Mouse (Mus musculus) embryonic fibroblast, embryonic 13.5 days (primary cell): ENCODE data around the gene Atp8b5. TPM values are rescaled to one million over a fixed set of nuclear protein-coding genes. Genes with fewer than 3 reads are reported as not detected.

ENCODE experiments used
- H3K27ac ChIP-seq: 2 replicates; pipeline ENCODE4 v1.5.1; 2012; ENCODE audit warnings: low read length, control low read depth, inconsistent platforms; ENCODE audit not compliant: insufficient read depth
- H3K4me1 ChIP-seq: 2 replicates; pipeline ENCODE4 v1.6.1; 2011; ENCODE audit warnings: low read length; ENCODE audit not compliant: control insufficient read depth, insufficient read depth
- H3K4me3 ChIP-seq: 2 replicates; pipeline ENCODE4 v1.5.1; 2011; ENCODE audit warnings: mild to moderate bottlenecking, control low read depth, low read length; ENCODE audit not compliant: insufficient read depth
- CTCF ChIP-seq: IDR thresholded peaks from 2 replicates; pipeline ENCODE4 v1.5.1; 2011; ENCODE audit warnings: mild to moderate bottlenecking, control low read depth, low read length, moderate library complexity, borderline replicate concordance; ENCODE audit not compliant: insufficient read depth
- POLR2A ChIP-seq: IDR thresholded peaks from 2 replicates; pipeline ENCODE4 v1.6.1; 2011; ENCODE audit warnings: low read depth, mild to moderate bottlenecking, control low read depth, low read length, moderate library complexity
- polyA plus RNA-seq: library from polyadenylated mRNA; stranded (reverse); fragments of >200 nt; gene quantifications from 2 replicates; pipeline ENCODE4 v1.2.4, GENCODE M21; 2011; ENCODE audit warnings: low read depth; ENCODE audit not compliant: missing spikeins, insufficient read length

Atp8b5 gene
- polyA plus RNA-seq, 1 experiment: not detected

GRCm38 (mm10) chr4:43251269-43251668, 15.7 kb upstream of the Atp8b5 start:
- Histone ChIP-seq H3K4me3 (no peak overlapping the region), H3K4me1 (peaks cover 5% of the 10 kb centered on the region), H3K27ac (no peak overlapping the region)
- TF ChIP-seq CTCF (no peak), POLR2A (no peak)

- TF ChIP-seq POLR2A: no peak
- TF ChIP-seq CTCF: no peak
- Histone ChIP-seq H3K4me1 (peaks cover 2% of the 10 kb centered on the region; the same call in 1 of the 2 replicates), H3K4me3 (no peak overlapping the region)
Observed at GRCm38 (mm10) chr4:43257040-43257439, 9.9 kb upstream of the Atp8b5 start.

GRCm38 (mm10) chr4:43258556-43258955, 8.4 kb upstream of the Atp8b5 start:
- TF ChIP-seq CTCF (no peak), POLR2A (no peak)
- H3K4me3 ChIP-seq: no peak overlapping the region

More at GRCm38 (mm10) chr4:43257040-43257439, 9.9 kb upstream of the Atp8b5 start:
- H3K27ac ChIP-seq: no peak overlapping the region

GRCm38 (mm10) chr4:43259435-43259834, 7.5 kb upstream of the Atp8b5 start:
- Histone ChIP-seq H3K27ac (no peak overlapping the region), H3K4me3 (no peak overlapping the region), H3K4me1 (peaks cover 2% of the 10 kb centered on the region; the same call in 1 of the 2 replicates)
- TF ChIP-seq POLR2A (no peak), CTCF (no peak)

More at GRCm38 (mm10) chr4:43258556-43258955, 8.4 kb upstream of the Atp8b5 start:
- Histone ChIP-seq H3K4me1 (peaks cover 2% of the 10 kb centered on the region; the same call in 1 of the 2 replicates), H3K27ac (no peak overlapping the region)

- no peak overlapping the region for H3K4me3 ChIP-seq
- peaks cover 2% of the 10 kb centered on the region; the same call in 1 of the 2 replicates for H3K4me1 ChIP-seq
- TF ChIP-seq POLR2A (no peak), CTCF (no peak)
- no peak overlapping the region for H3K27ac ChIP-seq
Observed at GRCm38 (mm10) chr4:43260096-43260495, 6.9 kb upstream of the Atp8b5 start.

GRCm38 (mm10) chr4:43262821-43263220, 4.1 kb upstream of the Atp8b5 start:
- Histone ChIP-seq H3K4me3 (no peak overlapping the region), H3K27ac (no peak overlapping the region), H3K4me1 (peaks cover 4% of the 10 kb centered on the region)
- TF ChIP-seq CTCF (no peak), POLR2A (no peak)

DNA sequence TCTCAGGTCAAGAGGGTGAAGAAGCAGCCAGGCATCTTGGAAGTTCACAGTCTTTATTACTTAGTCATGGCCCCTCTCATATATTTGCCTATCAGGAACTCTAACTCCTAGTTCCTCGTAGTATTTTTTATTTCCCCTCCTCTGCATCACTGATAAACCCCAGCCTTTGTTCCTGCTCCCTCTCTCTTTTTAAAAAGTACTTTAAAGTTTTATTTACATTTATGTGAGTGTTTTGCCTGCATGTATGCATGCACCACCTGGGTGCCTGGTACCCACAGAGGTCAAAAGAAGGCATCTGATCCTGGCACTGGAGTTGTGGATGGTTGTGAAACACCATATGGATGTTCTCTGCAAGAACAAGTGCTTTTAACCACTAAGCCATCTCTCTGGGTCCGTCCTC, 813 bp upstream of the Atp8b5 start:
- H3K27ac ChIP-seq: no peak overlapping the region
- peaks cover 2% of the 10 kb centered on the region; the same call in 1 of the 2 replicates for H3K4me1 ChIP-seq
- no peak overlapping the region for H3K4me3 ChIP-seq
- no peak for TF ChIP-seq CTCF
- TF ChIP-seq POLR2A: no peak

DNA sequence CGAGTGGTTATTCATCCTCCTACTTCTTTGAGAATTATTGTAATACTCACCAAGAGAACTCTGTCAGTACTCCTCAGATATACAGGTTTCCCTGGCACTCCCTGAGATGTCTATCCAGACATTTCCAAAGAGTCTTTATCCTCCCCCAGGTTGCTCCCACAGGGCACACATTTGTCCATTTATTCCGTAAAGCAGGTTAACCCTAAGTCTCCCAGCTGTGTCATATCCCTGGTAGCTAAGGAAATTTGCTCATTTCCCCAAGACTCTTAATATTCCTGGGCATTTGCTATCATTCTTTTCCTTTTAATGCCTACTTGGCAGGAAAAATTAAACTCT, 332 bp downstream of the Atp8b5 start:
- Histone ChIP-seq H3K4me3 (no peak overlapping the region), H3K4me1 (peaks cover 2% of the 10 kb centered on the region; the same call in 1 of the 2 replicates), H3K27ac (no peak overlapping the region)
- no peak for TF ChIP-seq POLR2A
- TF ChIP-seq CTCF: no peak

- no peak overlapping the region for H3K27ac ChIP-seq
- H3K4me1 ChIP-seq: no peaks in the 10 kb centered on the region
- TF ChIP-seq POLR2A (no peak), CTCF (no peak)
- H3K4me3 ChIP-seq: no peak overlapping the region
Observed at GRCm38 (mm10) chr4:43285476-43285875, 18.5 kb downstream of the Atp8b5 start.

- no peak for TF ChIP-seq CTCF
- TF ChIP-seq POLR2A: no peak
- Histone ChIP-seq H3K4me1 (no peaks in the 10 kb centered on the region), H3K27ac (no peak overlapping the region), H3K4me3 (no peak overlapping the region)
Observed at GRCm38 (mm10) chr4:43287305-43287704, 20.3 kb downstream of the Atp8b5 start.

- H3K4me3 ChIP-seq: no peak overlapping the region
- TF ChIP-seq POLR2A: no peak
- TF ChIP-seq CTCF: peak; percentile 7; the same call in 1 of the 2 replicates
- H3K4me1 ChIP-seq: no peaks in the 10 kb centered on the region
- H3K27ac ChIP-seq: no peak overlapping the region
Observed at GRCm38 (mm10) chr4:43294001-43294400, 27.0 kb downstream of the Atp8b5 start.
